Mouse (Mus musculus): ENCODE results near the gene Tnpo3.

- no peak for TF ChIP-seq GATA1 (IDR thresholded peaks at IDR 0.05; ENCODE audit: borderline replicate concordance, low read length)
- TF ChIP-seq FLI1 (IDR thresholded peaks at IDR 0.05; ENCODE audit: low read length) = no peak
Measured at GRCm38 (mm10) chr6:29505493-29505892, 104.2 kb downstream of the Tnpo3 start.

Measured in megakaryocyte, embryonic 14.5 days (primary cell).